Mouse (Mus musculus) heart, postnatal 0 days (tissue): ENCODE results near the gene Avil. TPM values are rescaled to one million over a fixed set of nuclear protein-coding genes. Genes with fewer than 3 reads are reported as not detected.
A peak's percentile ranks its signal among the peaks of the same experiment; 100 is the strongest.

Experiments used
- ATAC-seq: fragments of 200-750 bp; cut with Nextera tagmentation; 2 replicates; pipeline ENCODE4 v1.8.0; 2017; ENCODE audit warnings: low read depth, moderate number of reproducible peaks, moderate library complexity; ENCODE audit not compliant: insufficient read depth
- DNase-seq: peaks from one replicate; pipeline ENCODE4 v3.0.0-alpha.2; 2016; ENCODE audit warnings: low spot score
- H3K27ac ChIP-seq: fragments of 300-500 bp; sonication (generic); 2 replicates; pipeline ENCODE4 v1.5.1; 2014; ENCODE audit warnings: low read depth, mild to moderate bottlenecking
- H3K27me3 ChIP-seq: fragments of 300-500 bp; sonication (generic); 2 replicates; pipeline ENCODE4 v1.6.1; 2014; ENCODE audit warnings: low read length, mixed read lengths; ENCODE audit not compliant: control insufficient read depth, insufficient read depth
- H3K36me3 ChIP-seq: fragments of 300-500 bp; sonication (generic); replicated peaks from 2 replicates; pipeline ENCODE4 v1.6.1; 2014; ENCODE audit warnings: low read length, mixed read lengths; ENCODE audit not compliant: control insufficient read depth, insufficient read depth
- H3K4me1 ChIP-seq: fragments of 300-500 bp; sonication (generic); 2 replicates; pipeline ENCODE4 v1.6.1; 2014; ENCODE audit warnings: antibody characterized with exemption; ENCODE audit not compliant: control insufficient read depth, insufficient read depth
- H3K4me2 ChIP-seq: fragments of 300-500 bp; sonication (generic); 2 replicates; pipeline ENCODE4 v1.6.1; 2014; ENCODE audit warnings: low read depth, mild to moderate bottlenecking, low read length, moderate library complexity
- H3K4me3 ChIP-seq: fragments of 300-500 bp; sonication (generic); 2 replicates; pipeline ENCODE4 v1.5.1; 2014; ENCODE audit warnings: low read depth, low read length
- H3K9ac ChIP-seq: fragments of 300-500 bp; sonication (generic); replicated peaks from 2 replicates; pipeline ENCODE4 v1.6.1; 2014; ENCODE audit warnings: low read depth, low read length, mixed read lengths
- H3K9me3 ChIP-seq: fragments of 300-500 bp; sonication (generic); replicated peaks from 2 replicates; pipeline ENCODE4 v1.6.1; 2016; ENCODE audit warnings: low read length; ENCODE audit not compliant: control insufficient read depth
- CTCF ChIP-seq: IDR thresholded peaks from 2 replicates; pipeline ENCODE4 v1.5.1; 2016; ENCODE audit warnings: antibody characterized with exemption, control low read depth, low read depth
- EP300 ChIP-seq: IDR thresholded peaks from 2 replicates; pipeline ENCODE4 v1.6.1; 2016; ENCODE audit warnings: antibody characterized with exemption, low read depth
- WGBS: fragments of 180-500 bp; shearing (Covaris S2); extraction: QIAGEN DNeasy Blood & Tissue Kit; methylation state at CpG from one replicate; pipeline ENCODE4 v1.1.7; 2014; 5-methylcytosine and 5-hydroxymethylcytosine counted together
- polyA plus RNA-seq: library from polyadenylated mRNA; unstranded; fragments of >200 nt; fragmentation: Nextera tagmentation; extraction: Ambion mirVana; gene quantifications from 2 replicates; pipeline ENCODE4 v1.2.1, GENCODE M21; 2015
- total RNA-seq: library from RNA; depleted of rRNA; stranded (reverse); fragments of >200 nt; gene quantifications from 2 replicates; pipeline ENCODE4 v1.2.3, GENCODE M21; 2014; ENCODE audit warnings: low replicate concordance

Avil gene
- total and polyA plus RNA-seq, 2 experiments from 2014 or later: 0.04 to 0.07 TPM

DNA sequence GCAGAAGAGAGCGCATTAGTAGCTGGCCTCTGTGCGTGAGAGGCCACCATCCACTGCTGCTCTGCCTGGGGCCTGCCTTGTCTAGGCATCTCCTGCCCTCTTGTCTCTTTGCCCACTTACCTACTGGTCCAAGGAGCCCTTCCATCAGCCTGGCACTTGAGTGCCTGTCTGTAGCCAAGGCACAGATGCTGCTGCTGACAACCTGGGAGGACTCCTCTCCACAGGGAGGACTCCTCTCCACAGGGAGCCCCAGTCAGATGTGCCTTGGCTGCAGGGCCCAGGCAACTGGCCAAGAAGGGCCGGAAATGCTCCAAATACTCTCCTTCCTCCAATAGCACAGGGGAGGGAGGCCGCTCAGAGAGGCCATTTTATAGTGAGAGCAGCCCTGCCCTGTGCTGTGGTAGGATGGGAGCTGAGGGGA is 14.0 kb upstream of the Avil start:
- 14% methylated on average over 4 of the region's 4 CpGs for WGBS
- H3K9ac ChIP-seq: no peak overlapping the region

GRCm38 (mm10) chr10:126987183-126988118 is 13.1 kb upstream of the Avil start:
- peaks cover 75% of the 10 kb centered on the region for H3K4me1 ChIP-seq
- DNase-seq (no peak), ATAC-seq (no peak)
- TF ChIP-seq CTCF: no peak
- TF ChIP-seq EP300: no peak
- H3K27ac ChIP-seq: peak overlapping the region; percentile 82
- no peaks in the 10 kb centered on the region for H3K27me3 ChIP-seq
- peaks cover 13% of the 10 kb centered on the region for H3K36me3 ChIP-seq
- H3K9ac ChIP-seq: no peak overlapping the region
- no peaks in the 10 kb centered on the region for H3K9me3 ChIP-seq
- H3K4me3 ChIP-seq: no peak overlapping the region
- H3K4me2 ChIP-seq: peak overlapping the region; percentile 46
- WGBS: 42% methylated on average over 8 of the region's 8 CpGs

More for the DNA sequence above, 14.0 kb upstream of the Avil start:
- DNase-seq: peak; percentile 93
- Histone ChIP-seq H3K27ac (peak overlapping the region; percentile 82), H3K4me3 (no peak overlapping the region), H3K27me3 (no peaks in the 10 kb centered on the region), H3K4me2 (peak overlapping the region; percentile 46), H3K9me3 (no peaks in the 10 kb centered on the region), H3K4me1 (peaks cover 84% of the 10 kb centered on the region), H3K36me3 (peaks cover 4% of the 10 kb centered on the region)
- peak; percentile 83 for ATAC-seq
- no peak for TF ChIP-seq CTCF
- peak; percentile 59; the same call in 1 of the 2 replicates for TF ChIP-seq EP300

DNA sequence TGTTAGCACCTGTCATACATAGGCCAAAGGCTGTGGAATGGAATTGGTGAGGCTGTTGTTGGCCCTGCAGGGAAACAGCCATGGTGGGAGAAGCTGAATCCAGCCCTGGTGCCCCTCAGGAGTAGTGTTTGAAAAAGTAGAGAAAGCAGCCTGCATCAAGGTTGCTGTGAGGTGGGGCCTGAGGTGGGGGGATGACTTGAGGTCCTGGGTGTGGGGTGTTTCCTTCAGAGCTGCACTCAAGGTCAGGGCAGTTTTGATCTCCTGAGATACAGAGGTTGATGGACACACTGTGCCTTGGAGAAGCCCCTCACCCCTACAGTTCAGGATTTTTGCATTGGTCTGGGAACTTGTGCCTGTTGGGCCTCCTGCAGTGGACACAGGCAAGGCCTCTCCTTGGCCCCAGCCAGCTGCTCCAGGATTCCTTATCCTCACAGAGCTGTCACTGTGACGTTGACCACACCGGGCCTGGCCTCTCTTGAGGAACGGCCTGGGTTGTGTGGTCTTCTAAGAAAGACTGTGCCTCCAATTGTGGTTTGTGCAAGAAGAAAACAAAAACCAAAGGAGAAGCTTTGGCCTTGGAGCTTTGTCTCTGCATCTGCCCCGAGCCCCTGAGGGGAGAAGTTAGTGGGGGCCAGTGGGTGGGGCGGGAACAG is 11.9 kb upstream of the Avil start:
- H3K9me3 ChIP-seq: no peaks in the 10 kb centered on the region
- DNase-seq (no peak), ATAC-seq (no peak)
- 0 out of 2 replicates have a peak overlapping the region, but pooled peaks have one; percentile 11 for H3K9ac ChIP-seq
- no peak overlapping the region for H3K4me3 ChIP-seq
- WGBS: 28% methylated on average over 5 of the region's 5 CpGs
- peak overlapping the region; percentile 82 for H3K27ac ChIP-seq
- H3K27me3 ChIP-seq: no peaks in the 10 kb centered on the region
- H3K4me2 ChIP-seq: no peak overlapping the region
- peaks cover 25% of the 10 kb centered on the region for H3K36me3 ChIP-seq
- H3K4me1 ChIP-seq: peaks cover 63% of the 10 kb centered on the region
- TF ChIP-seq EP300 (no peak), CTCF (no peak)

GRCm38 (mm10) chr10:126990313-126991056 is 10.0 kb upstream of the Avil start:
- Histone ChIP-seq H3K27me3 (no peaks in the 10 kb centered on the region), H3K36me3 (peaks cover 43% of the 10 kb centered on the region), H3K4me2 (0 out of 2 replicates have a peak overlapping the region, but pooled peaks have one; percentile 2), H3K4me3 (no peak overlapping the region), H3K9me3 (no peaks in the 10 kb centered on the region), H3K9ac (0 out of 2 replicates have a peak overlapping the region, but pooled peaks have one; percentile 18), H3K4me1 (peaks cover 45% of the 10 kb centered on the region), H3K27ac (peak overlapping the region; percentile 47; the same call in 1 of the 2 replicates)
- peak; percentile 78 for ATAC-seq
- TF ChIP-seq EP300 (no peak), CTCF (peak; percentile 89)
- WGBS: 23% methylated on average over 7 of the region's 7 CpGs
- peak; percentile 94 for DNase-seq

- DNase-seq (no peak), ATAC-seq (no peak)
- H3K4me1 ChIP-seq: peaks cover 33% of the 10 kb centered on the region
- TF ChIP-seq CTCF (no peak), EP300 (no peak)
- no peak overlapping the region for H3K27ac ChIP-seq
- no peak overlapping the region for H3K9ac ChIP-seq
- H3K4me2 ChIP-seq: no peak overlapping the region
- H3K36me3 ChIP-seq: peaks cover 51% of the 10 kb centered on the region
- no peaks in the 10 kb centered on the region for H3K27me3 ChIP-seq
- no peak overlapping the region for H3K4me3 ChIP-seq
- WGBS: 53% methylated on average over 3 of the region's 3 CpGs
- no peaks in the 10 kb centered on the region for H3K9me3 ChIP-seq
These were observed 8.8 kb upstream of the Avil start for GRCm38 (mm10) chr10:126991676-126992075.
